Mouse (Mus musculus): ENCODE measurements around the gene Uqcc1.
"Not testable (repeated sequence)": the region's sequence is repeated elsewhere in the genome, so short reads cannot be mapped to it uniquely, and the experiment has no call there.

The Uqcc1 gene

DNA sequence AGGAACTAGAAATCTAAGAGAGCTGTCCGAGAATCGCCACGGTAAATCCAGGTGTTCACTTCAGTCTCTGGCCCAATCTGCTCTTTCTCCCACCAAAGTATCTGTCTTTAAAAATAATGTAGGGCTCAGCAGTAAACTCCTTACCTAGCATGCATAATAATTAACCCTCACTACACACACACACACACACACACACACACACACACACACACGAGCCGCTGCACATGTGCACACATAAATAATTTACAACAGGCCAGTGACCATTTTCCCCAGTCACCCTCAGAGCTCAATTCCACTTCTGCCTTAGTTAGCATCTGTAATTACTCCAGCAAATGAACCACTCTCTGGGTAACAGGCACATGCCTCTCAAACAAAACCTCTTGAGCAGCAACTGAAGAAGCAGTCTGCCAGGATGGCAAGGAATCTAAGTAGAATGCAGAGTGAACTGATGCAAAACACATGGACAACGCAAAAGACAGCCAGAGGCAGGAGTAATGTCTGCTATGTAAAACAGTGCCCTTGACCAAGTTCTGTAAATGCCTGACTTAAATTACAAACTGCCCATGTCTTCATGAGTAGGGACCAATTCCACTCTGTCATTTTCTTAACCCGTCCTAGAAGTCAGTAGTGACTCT lies 1.3 kb downstream of the Uqcc1 start:
- peak; percentile 61 for DNase-seq (ENCODE audit: low read depth)

DNA sequence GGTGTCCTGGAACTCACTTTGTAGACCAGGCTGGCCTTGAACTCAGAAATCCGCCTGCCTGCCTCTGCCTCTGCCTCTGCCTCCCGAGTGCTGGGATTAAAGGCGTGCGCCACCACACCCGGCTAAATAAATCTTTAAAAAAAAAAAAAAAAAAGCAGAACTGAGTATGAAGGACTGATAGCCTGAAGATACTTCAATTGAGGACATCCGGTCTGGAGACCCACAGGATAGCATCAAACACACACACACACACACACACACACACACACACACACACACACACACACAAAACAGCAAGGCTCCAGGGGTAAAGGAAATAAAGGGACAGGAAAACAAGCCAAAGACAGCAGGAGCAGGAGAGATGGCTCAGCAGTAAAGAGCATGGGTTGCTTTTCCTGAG lies 4.9 kb downstream of the Uqcc1 start:
- not testable (repeated sequence) for DNase-seq (ENCODE audit: low read depth)

DNA sequence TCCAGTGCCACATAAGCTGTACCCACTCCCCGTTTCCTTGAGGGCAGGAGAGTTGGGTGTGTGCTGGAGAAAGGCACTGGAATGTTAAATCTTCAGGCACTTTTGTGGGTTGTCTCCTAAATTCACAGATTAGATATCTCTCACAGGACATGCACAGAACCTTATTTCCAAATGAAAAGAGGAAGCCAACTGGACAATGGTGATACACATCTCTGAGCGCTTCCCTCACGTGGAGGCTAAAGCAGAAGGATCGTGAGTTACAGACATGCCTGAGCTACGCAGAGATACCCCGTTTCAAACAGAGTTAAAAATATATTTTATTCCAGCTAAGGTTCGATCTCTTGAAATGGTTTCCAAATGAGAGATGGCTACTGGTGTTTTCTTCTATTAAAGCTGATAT lies 7.0 kb downstream of the Uqcc1 start:
- no peak for DNase-seq (ENCODE audit: low read depth)

DNA sequence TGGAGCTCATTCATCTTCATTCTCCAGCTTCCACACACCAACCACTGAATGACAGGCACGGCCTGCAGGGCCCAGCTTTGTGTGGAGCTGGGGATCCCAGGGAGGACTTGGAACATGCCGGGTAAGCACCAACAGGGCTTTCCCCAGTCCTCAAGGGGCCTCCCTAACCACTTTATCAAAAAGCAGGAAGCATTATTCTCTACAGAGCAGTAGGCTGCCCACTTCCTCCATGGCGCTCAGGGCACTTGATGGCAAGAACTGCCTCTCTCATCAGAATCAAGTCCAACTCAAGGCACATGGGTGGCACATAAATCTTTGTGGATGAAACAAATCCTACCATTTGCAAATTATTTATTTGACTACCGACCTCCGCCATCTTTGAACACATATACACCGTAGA lies 15.4 kb downstream of the Uqcc1 start:
- DNase-seq (ENCODE audit: low read depth): no peak

DNA sequence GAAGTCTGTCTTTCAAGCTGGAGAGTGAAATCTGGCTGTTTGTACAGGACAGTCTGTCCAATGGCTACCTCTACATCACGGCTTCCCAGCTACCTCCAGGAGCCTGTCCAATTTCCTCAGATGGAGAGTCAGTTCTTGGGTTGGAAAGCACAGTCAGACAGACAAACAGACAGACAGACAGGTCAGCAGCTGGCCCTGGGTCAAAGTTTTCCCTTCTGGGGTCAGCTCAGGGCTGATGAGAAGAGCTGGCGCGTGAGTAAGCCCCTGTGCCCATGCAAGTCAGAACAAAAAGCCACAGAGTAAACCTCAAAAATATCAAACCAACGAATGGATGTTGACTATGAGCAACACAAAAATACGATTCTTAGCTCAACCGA lies 26.5 kb downstream of the Uqcc1 start:
- no peak for DNase-seq (ENCODE audit: low read depth)

DNA sequence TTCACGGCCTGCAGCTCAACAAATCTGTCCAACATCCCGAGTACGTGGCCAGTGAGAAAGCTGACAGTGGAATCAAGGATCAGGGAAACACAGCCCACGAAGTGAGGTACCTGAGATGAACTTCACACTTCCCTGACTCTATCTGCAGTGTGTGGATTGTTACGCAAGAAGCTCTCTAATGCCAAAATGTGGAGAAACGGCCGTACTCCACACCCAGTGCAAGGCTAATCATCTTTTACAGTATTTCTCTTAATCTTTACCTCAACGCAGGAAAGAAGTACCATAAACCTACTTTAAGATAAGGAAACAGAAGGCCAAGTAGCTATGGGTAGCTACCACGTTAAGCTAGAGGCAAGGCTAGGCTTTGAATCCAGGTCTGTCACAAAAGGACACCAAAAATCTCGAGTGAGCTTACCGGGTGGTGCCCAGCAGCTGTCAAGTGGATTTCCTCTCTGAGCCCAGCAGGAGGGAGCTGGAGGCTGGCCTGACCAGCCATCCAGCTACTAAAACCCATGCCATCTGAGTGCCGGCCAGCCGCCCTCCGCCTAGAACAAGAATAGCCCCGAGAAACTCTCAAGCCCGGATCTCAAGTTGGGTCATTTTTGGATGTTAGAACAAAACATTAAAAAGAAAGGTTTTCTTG lies 27.0 kb downstream of the Uqcc1 start:
- DNase-seq (ENCODE audit: low read depth): no peak

DNA sequence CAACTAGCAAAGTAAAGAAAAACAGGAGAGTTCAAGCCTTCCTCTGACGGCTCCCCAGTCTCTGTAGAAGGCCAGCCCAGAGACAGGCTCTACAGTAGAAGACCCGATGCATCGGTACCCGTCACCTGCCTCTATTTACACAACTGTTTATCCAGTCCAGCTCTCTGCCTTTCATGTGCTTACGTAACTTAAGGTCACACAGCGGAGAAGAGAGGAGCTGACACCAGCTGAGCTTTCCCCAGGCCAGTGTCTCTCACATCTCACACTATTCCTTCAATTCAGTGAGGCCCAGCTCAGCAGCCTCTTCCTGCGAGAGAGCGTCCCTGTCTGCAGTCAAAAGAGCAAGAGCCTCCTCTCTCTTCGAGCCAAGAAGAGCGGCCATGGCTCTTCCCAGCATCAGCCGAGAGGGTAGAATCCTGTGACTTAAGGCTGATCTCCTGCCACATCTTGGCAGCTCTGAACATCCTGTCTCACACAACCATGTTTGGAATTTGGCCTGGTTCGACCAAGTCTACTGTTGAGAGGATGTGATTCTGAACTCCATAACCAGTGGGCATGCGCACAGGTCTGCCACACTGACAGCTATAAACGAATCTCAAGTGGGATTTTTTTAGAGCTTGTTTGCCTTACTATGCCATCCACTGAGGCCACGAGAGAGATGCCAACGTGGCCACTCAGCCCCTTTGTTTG lies 34.9 kb downstream of the Uqcc1 start:
- DNase-seq (ENCODE audit: low read depth): peak; percentile 64

DNA sequence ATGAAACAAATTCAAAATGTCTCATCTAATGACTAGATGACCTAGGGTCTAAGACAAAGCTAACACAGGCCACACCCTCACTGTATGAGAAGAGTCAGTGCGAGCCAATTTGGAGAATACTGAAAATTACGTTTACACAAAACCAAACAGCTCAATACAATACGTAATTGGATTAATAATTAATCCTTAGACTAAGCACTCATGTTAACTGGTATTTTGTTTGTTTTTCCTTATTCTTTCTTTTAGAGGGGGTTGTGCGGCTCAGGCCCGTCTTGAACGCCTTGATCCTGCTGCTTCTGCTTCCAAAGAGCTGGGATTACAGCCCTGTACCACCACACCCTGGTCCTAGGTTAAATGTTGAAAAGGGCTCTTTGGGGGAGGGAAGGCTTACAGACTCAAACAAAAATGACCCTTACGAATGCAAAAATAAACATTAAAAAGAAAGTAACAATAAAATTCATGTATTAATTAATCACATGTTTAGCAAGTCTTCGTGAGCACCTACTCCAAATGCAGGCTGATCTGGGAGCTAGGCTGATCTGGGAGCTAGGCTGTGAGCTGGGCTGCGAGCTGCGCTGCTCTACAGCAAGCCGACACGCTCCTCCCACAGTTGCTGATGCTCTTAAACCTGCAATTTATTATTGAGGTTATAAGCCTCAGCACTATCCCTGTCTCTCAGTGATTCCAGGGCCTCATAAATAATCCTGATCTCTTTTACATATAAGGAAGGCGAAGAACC lies 35.6 kb downstream of the Uqcc1 start:
- no peak for DNase-seq (ENCODE audit: low read depth)

DNA sequence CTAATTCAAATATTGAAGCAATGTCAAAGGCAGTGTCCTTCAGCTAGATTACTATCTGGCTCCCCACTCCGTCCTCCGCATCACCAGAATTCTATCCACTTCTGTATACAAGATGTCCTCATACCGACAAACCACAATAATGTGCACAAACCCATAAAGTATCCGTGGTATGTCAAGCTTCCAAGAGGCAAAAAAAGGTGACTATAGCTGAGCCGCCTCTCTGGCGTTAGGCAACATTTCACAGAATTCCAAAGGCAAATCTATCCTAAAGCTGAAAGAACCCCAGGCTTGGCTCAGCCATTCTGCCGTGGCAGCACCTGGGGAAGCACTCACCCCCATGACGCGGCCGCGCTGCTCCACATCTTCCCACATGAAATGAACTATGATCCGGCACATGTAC lies 43.3 kb downstream of the Uqcc1 start:
- peak; percentile 63 for DNase-seq (ENCODE audit: low read depth)

DNA sequence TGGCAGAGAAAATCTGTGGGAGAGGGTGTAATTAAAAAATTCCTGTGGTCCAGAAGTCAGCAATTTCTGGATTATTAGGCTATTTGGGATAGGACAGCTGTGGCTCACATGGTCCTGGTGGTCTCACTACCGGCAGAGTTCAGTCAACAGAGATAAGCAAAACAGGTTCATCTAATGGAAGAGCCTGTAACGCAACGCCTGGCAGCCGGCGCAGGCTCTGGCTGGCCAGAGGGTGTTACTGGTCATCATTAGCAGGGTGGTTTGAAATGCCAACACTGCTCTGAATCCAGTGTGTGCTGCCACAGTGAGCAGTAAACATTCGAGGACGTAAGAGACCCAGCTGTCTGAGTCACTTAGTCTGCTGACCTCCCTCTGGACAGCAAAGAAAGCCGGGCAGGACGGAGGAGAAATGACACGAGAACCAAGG lies 44.8 kb downstream of the Uqcc1 start:
- DNase-seq (ENCODE audit: low read depth): no peak

DNA sequence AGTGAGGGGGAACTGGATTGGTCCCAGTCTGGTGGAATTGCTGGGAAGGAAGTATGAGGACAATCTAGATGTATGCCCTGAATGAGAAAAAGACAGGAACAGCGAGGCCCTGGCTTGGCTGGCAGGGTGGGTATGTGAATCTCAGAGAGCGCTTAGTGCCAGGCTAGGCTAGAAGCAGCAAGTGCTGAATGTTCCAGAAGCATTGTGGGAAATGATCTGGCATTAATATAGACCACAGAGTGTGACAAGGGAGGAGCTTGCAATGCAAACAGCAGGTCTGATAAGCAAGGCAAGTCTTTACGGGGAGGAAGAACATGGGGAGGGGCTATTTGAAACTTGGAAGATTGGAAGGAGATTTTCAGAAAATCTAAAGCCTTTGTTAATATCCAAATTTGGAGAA lies 48.0 kb downstream of the Uqcc1 start:
- DNase-seq (ENCODE audit: low read depth): no peak

DNA sequence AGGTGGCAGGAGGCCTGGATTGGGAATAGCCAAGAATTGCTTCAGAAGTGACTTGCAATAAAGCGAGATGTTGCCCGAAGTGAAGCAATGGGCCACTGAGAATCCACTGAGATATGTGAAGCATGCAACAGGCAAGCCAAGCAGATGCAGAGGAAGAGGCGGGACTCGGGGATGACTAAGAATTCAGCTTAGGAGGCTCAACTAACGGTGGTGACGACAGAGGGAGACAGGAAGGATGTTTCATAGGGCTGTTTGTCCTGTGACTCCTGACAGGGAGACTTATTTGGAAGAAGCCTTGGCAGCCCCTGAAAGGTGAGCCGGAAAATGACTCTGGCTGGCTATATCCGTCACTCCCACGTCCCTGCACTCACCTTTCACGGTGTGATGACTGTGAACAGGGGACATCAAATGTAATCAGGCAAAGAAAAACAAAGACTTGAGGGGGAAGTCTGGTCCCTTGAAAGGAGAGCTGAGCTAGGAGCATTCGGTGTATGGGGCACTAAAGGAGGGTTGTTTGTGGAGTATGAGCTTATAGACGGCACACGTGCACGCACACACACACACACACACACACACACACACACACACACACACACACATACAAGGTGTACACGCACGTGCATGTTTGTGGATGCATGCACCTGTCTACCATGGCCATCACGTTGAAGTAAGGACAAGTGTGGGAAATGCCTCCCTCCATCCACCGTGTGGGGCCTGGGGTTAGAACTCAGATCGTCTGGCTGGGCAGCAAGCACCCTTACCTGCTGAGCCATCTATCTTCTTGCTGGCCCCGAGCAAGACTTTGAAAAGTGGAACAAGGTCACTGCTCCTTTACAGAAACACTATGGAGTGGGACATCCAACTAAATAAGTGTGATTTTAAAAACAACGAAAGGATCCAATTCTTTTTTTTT lies 50.9 kb downstream of the Uqcc1 start:
- peak; percentile 93 for DNase-seq (ENCODE audit: low read depth)

DNA sequence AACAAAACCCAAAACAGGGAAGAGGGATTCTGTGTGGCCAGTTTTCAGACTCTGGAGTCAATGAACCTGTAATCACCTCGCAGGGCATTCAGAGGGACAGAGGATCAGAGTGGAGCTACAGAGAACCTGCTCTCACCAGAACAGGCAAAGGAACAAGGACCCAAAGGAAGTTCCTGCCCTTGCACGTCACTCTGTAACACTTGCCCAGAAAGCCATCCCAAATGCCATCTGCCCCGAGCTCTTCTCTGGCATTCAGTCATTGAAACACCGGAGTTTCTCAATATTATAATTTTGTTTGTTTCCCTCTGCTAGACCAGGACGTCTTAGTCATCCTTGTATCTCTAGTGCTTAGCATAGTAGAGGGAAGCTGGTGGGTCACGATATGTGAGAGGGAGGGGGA lies 56.5 kb downstream of the Uqcc1 start:
- peak; percentile 22 for DNase-seq (ENCODE audit: low read depth)

DNA sequence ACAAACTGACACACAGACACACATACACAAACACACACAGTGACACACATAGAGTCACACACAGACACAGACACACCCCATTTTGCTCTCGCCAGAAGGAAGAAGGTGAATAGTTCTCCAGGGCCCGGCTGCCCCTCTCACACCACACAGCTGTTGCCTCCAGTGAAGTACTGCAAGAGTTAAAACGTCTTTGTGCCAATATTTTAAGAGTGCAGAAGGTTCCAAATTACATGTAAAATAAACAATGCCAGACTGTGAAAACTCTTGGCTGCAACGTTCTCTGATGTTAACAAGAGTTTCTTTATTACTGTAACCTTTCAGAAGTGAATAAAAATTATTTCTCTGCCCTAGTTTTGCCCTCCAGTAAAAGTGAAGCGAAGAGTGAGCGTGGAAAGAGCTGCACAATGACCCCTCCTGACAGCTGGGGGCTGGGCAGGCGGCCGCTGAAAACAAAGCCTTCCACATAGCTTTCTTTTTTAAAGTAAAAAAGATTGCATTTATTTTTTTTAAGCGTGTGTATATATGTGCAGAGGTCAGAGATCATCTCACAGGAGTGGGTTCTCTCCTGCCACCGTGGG lies 57.1 kb downstream of the Uqcc1 start:
- DNase-seq (ENCODE audit: low read depth): peak; percentile 51

DNA sequence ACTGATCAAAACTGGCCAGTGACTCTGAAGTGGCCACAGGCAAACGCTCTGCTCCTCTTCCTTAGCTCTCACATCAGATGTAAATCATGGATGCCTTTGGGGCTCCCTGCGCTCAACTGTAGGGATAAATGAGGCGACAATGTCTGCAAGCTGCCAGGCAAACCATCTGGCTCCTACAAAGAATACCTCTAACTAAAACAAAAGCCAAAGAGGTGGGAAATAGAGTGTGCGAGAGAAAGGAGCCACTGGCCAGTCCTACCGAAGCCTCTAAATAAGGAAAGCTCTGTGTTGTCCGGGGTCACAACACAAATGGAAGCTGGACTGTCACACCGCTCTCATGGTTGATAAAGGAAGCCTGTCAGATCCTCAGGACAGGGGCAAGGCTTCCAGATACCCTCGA lies 57.6 kb downstream of the Uqcc1 start:
- DNase-seq (ENCODE audit: low read depth): no peak

DNA sequence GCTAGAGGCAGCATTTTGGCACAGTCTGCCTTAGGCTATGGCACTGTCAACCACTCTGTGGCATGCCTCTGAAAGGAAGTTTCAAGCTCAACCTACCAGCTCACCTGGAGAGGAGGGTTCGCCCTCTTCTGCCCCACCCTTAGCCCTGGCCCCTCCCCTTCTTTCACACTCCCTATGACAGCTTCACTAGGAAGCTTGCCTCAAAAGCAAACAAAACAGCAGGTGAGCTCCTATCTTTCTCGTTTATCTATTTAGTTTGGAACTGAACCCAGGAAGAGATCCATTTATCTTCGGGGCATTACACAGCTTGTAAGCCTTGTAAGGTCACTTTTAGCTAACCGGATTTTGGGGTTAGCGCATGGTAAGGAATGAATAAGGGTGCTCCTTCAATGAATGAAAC lies 60.3 kb downstream of the Uqcc1 start:
- DNase-seq (ENCODE audit: low read depth): no peak

DNA sequence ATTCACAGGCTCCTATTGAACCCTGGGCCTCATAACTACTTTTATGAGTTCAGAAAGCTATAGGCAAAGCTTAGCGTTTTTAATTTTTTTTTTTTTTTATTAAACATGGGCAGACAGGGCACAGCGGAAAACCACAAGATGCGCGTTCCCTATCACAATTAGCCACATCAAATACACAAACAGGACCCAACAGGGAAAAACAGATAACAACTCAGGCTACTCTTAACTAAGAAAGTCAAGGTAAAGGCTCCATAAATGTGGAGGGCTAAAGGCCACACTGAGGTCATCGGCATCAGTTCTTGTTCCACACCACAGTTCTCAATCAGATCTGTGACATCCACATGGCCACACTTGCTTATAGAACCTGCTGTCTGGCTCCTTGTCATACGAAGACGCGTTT lies 61.8 kb downstream of the Uqcc1 start:
- DNase-seq (ENCODE audit: low read depth): no peak

DNA sequence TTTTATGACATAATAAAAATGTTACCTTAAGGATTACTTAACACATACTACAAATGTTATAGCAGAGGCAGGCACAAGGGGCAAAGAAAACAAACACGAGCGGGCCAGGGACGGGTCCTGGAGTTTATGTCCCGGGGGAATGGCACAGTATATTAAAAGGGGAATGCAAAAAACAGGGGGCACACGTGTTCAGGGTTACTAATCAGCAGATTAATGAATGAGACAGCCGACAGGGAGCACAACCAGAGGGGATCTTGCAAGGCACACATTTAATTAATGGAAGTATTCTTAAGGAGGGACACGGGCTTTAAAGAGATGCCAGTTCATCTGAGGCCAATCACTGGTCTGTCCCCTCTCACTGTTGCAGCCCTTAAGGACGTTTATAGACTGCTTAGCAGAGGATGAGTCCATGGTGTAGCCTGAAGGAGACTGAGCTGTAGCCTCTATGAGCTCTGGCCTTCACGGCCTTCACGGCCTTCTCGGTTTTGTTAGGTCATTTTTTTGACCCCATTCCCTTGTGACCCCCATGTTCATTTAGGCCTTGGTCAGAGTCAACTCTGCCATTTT lies 66.7 kb downstream of the Uqcc1 start:
- DNase-seq (ENCODE audit: low read depth): no peak

DNA sequence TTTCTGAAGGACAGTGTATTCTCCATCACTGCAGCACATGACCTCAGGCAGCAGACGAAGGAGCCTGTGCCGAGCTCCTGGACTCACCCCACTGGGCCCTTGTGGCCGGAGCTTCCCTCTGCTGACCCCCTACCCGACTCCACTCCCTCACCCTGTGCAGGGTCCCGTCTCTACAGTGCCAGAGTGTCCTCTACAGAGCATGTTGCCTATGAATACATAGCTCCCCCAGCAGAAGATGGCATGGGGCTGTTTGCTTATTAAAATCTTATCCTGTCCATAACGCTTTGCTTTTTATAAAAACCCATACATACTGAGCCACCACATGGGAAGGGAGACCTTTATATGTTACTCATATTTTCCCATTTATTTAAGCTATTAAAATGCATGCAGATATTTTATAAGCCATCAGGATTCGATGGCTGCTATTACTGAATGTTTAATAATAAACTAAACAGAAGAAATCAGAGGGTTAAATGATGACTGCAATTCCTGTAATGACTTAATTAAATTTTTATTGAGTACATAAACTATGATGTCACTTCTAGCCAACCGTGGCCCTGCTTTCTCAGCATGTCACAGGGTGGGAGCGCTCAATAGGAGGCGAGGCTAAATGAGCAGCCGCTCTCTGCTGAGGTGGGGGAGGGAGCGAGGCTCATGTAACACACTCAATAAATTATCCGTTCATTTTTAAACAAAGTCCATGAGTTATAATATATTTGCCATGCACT lies 67.4 kb downstream of the Uqcc1 start:
- no peak for DNase-seq (ENCODE audit: low read depth)

DNA sequence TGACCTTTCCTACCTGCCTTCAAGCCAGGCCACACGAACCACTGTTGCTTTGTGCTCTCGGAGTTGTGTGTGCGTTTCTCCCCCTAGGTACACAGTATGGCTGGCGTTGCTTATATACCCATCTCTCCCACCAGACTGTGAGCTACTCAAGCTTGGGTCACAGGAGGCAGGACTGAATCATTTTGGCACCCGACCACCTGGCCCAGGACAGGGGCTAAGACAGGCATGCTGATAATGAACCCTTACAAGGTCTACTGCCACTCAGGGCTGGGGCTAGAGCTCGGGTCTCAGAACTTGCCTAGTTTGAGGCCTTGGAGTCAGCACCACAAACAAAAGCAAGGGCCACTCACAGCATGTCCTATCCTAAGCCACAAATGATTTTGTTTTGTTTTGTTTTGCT lies 68.5 kb downstream of the Uqcc1 start:
- no peak for DNase-seq (ENCODE audit: low read depth)

All from NIH3T3 (cell line).